Mouse (Mus musculus) embryo, embryonic 9.5 days (tissue): ENCODE results near the gene Taf1b.
"Not testable (repeated sequence)": the region's sequence is repeated elsewhere in the genome, so short reads cannot be mapped to it uniquely, and the experiment has no call there.

Experiments
- DNase-seq: peaks from one replicate; pipeline ENCODE4 v3.0.0-alpha.2; 2017; ENCODE audit errors: extremely low spot score

Taf1b gene

DNA sequence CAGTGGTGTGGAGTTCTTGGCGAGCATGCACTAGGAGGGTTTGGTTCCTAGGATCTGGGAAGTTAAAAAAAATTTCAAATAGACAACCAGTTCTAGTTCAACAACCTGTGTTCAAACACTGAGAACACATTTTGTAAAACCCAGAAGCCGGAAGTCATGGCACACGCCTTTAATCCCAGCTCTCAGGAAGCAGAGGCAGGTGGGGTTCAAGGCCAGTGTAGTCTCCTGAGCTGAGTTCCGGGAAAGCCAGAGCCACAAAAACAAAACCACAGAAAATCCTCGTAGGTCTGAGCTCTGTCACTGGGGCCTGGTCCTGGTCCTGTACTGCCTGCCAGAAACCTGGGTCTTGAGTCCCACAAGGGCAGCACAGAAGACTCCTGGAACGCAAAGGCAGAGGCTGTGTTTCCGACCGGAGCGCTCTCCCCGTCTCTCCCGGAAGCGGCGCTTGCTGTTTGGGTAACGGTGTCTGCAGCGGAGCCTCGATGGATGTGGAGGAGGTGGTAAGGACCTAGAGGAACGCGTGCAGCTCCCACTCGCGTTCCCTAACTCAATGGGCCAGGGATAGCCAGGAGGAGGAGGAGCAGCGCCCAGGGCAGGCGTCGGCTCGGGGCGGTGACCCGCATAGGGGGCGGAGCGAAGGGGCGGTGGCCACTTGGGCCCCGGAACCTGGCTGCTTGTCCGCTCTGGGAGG lies at the start of gene Taf1b:
TSS of gene Taf1b (plus strand) at position 210 of the 691 bp plus-strand sequence.
- peak; percentile 88 for DNase-seq

DNA sequence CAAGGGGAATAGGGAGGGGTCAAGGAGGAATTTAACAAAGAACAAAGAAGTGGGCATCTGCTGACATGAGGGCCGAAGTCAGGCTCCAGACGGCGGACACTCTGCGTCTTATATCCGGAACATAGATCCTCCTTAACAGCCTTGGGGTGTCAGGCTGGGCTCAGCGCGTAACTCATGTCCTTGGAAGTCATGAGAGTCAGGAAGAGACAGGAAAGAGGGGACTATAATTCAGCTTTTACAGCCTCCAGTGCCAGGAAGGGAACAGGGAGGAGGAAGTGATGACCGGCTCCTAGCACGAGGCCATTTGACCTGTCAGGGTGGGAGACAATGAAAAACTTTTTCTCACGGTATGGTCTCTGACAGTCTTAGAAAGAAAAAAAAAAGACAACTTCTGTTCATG lies 37.8 kb upstream of the Taf1b start:
- no peak for DNase-seq

DNA sequence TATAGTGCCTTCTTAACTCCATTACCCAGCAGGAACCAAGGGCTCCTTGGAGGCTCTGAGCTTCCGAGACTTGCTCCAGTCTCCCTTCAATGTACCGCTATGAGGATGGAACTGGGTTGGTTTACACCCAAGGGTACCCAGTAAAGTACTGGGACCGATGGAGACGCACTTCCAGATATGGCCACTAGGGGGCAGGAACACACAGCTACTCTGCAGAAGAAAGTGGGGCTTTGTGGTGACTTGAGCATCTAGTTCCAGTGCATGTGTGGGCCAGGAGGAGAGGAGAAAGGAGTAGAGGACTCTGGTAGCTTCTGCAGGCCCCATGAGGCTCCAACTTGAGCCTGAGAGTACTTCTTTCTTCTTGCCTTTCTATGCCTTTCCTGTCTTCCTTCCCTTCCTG lies 36.0 kb upstream of the Taf1b start:
- DNase-seq = not testable (repeated sequence)

DNA sequence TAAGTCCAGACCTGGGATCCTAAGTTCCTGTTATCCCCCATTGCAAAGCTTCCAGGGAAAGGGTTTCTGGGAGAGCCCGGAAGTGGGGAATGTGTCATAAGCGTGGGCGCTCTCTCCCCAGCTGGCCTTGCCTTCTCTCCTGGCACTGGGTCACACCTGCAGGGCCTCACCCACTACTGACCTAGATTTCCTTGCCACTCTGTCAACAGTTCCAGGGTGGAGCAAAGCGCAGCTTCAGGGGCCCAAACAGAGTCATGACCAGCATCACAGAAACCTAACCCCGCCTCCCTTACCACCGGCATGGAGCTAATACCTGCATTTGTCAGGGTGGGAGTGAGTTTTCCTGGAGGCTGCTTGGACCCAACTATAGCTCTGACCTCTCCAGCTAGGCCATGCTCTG lies 34.7 kb upstream of the Taf1b start:
- DNase-seq = not testable (repeated sequence)

DNA sequence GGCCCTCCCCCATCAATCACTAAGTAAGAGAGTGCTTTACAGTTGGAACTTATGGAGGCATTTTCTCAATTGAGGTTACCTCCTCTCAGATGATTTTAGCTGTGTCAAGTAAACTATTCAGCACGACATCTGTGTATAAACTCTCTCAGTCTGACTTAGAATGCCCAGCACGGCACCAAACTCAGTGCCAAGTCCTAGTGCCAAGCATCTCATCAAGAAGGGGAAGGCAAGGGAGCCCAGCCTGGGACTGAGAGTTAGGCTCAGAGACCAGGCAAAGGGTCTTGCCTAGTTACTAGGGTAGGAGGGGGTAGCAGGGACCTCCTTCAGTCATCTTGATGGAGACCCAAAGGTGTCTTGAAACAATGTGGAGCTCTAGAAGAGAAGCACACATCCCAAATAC lies 29.2 kb upstream of the Taf1b start:
- DNase-seq = no peak

DNA sequence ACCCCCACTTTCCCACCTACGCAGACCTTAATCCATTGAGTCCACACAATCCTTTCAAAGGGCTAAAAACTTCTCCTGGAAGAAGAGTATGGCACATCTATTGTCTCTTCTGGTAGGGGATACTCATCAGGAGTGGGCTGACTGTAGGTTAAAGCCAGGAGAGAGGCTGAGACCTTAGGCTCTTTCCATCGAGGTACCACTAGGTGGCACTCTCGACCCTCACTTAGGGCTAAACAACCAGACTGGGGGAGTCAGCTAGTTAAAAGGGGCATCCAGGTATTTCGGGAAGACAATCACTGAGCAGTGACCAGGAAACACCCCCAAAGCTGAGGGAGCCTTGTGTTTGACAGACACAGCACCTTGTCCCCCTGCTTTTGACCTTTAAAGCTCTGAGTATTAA lies 27.2 kb upstream of the Taf1b start:
- peak; percentile 46 for DNase-seq

DNA sequence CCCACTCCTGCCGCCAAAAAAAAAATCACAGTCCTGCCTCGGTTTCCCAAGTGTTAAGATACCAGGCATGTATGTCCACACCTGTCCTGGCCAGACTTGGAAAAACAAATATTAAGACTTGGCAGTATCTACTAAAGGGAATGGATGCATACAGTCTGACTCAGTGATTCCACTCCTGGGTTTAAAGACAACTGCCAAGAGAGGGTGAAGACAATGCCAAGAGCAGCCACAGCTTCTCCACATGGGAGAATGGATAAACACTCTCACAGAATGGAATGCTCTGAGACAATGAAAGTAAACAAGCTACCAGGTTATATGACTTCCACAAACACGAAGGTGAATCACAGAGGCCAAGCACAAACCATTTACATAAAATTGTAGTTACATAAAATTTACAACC lies 24.9 kb upstream of the Taf1b start:
- DNase-seq = no peak

DNA sequence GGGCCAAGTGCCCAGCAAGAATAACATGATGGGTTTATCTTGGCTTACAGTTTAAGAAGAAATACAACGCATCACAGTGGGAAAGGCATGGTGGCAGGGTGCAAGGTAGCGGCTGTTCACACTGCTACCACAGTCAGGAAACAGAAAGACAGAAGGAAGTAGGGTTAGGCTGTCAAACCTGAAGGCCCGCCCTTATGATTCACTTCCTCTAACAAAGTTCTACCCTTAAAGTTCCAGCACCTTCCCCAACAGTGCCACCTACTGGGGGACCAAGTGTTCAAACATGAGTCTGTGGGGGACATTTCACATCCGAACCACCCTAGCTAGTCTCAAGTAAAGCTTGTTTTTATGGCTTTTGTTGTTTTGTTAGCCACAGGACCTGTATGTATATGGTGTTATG lies 13.2 kb upstream of the Taf1b start:
- DNase-seq = no peak

DNA sequence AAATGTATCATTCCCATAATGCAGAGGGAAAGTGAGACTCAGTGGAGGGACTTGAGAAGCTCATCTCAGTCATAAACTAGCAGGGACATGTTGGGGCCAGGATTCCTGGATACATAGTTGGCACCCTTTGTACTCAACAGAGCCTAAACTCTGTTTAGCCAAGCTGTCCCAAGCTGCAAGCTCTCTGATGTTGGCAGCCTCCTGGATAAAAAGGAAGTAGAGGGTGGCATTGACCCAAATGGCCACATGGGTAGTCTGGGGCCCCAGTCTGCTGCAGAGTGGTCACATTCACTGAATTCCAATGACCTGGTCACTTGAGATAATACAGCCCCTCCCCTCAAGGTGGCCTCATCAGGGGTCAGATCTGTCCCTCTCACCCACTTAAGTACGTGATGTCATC lies 11.3 kb upstream of the Taf1b start:
- DNase-seq = no peak

DNA sequence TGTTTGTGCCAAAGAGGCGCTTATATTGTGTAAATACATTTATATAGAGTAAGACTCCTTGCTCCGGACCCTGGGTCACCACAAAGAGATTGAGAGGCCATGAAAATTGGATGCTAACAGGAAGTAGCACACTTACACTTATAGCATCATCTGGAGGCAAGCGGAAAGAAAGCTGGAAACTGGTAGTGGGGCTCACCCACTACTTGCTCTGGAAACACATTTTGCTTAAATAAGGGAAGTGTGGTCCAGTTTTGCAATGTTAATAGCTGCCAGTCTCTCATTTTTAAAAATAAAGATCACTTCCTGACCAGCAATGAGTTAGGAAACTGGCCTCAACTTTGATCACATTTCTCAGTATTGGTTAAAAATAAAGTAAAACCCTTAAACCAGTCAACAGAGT lies 5.7 kb upstream of the Taf1b start:
- not testable (repeated sequence) for DNase-seq

DNA sequence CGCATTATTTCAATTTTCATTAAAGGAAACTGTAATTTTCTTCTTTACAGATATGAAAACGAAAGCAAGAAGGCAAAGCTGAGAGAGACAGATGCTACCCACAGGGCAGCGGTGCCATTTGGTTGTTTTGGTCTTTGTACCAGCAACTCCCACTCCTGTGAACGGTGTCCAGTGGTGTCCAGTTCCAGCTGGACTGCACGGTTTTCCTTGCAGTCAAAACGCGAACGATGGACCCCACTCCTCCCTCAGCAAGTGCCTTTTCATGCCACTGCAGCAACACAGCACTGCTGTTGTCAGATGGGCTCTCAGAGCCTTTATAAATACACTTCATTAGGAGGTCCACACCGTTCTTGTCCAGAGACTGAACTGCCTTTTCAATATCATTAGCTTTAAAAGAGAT lies 5.1 kb upstream of the Taf1b start:
- DNase-seq = no peak

DNA sequence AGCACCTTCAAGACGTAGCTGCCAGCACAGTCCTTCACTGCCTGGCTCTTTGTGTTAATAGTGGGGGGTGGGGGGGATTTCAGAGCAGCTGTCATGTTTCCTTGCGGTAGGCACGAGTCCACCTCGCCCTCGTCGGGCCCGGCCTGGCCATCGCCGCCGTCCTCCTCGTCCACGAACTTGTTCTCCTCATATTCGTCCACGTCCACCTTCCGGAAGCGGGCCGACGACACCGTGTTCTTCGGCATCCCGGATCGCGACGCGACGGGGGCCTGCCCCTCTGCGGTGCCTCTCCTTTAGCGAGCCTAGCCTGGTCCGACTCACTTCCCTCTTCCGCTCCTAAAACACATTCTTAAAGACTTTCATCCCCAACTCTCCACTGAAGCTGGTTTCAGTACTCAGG lies 4.7 kb upstream of the Taf1b start:
- no peak for DNase-seq

DNA sequence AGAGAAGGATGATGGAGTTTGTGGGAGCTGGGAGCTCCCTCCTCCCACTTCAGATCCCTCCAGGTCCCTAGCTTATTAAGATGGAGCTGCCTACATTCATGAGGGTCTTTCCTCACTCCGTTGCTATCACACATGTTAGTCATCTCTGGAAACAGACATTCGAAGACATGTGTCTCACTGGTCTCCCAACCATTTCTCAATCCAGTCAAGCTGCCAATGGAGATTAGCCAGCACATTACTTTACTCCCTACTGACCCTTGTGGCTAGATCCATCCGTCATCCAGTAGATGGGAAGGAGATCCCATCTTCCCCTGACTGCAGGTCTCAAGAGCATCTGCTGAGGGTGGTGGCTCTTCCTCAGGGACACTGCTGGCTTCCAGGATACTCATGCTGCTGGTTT lies 3.4 kb upstream of the Taf1b start:
- DNase-seq = not testable (repeated sequence)

DNA sequence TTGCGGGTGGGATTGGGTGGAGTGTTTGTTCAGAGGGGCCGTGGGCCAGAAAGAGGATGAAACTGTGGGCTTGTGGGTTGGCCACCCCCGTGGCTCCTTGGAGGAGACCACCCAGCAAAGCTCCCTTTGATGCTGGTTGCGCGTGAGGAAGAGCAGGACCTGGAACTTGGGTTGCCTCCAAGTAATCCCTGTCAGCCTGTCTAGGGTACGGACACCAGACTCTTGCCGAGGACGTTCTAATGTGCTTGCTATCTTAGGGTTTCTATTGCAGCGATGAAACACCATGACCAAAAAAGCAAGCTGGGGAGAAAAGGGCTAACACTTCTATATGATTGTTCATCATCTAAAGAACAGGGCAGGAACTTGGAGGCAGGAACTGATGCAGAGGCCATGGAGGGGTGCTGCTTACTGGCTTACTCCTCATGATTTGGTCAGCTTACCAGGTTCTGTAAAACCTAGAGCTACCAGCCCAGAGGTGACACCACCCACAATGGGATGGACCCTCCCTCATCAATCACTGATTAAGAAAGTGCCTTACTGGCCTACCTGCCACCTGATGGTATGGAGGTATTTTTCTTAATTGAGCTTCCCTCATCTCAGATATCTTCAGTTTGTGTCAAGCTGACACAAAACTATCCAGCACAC lies 804 bp downstream of the Taf1b start:
- not testable (repeated sequence) for DNase-seq

DNA sequence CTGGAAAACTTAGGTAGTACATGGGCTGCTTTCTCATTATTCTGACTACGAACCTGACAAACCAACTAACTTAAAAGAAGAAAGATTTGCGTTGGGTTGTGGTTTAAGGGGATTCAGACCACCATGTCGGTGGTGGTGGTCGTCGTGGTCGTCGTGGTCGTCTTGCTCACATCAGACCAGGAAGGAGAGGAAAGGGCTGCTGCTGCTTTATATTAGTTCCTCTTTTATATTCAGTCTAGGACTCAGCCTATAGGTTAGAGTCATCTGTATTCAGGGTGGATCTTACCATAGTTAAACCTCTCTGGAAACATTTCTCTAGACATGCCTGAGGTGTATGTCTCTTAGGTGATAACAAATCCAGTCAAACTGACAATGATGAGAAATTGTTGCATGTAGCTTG lies 19.0 kb downstream of the Taf1b start:
- no peak for DNase-seq

DNA sequence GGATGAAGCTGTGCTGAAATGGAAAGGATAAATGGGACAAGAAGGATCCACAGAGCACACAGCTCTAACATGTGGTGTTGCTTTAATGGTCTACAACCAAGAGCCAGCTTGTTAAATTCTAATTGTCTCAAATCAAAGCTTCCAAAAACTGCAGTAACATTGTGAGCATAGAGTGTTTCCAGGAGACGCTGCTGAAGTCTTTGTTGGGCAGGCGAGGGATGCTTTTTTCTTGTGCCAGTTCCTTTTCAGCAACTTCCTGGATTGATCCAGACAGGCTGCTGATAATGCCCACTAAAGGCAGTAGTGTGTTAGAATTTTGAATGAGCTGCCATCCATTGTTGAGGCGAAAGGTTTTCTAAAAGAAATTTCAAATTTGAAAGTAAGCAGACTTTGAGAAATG lies 22.9 kb downstream of the Taf1b start:
- no peak for DNase-seq

DNA sequence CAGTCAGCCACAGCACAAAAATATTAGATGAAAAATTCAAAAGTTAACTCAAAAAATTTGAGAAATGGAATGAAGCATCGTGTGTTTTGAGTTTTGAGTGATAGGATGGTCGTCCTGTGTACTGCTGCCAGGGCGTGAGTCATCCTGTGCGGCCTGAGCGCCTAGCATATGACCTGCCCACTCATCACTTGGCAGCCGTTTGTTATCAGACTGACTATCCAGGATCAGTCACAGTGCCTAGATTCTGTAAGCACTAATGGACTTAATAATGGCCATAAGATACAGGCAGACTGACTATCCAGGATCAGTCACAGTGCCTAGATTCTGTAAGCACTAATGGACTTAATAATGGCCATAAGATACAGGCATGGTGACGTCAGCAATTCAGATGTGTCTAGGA lies 26.9 kb downstream of the Taf1b start:
- not testable (repeated sequence) for DNase-seq

DNA sequence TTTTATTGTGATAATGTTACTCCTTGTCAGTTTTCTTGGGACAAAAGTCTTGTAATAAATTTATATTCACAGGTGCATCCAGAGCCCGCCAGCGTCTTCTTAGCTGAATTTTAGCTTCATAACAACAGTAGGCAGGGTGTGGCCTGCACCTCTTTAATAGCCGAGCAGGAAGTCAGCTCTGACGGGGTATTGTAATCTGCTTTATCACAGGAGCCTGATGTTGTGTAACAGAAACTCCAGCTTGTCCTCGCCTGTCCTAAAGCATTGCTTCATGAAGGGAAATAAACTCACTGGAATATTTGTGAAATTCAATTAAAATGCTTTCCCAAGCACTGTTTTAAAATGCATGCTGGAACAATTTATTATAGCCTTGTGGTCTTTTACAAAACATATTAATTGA lies 38.2 kb downstream of the Taf1b start:
- no peak for DNase-seq

DNA sequence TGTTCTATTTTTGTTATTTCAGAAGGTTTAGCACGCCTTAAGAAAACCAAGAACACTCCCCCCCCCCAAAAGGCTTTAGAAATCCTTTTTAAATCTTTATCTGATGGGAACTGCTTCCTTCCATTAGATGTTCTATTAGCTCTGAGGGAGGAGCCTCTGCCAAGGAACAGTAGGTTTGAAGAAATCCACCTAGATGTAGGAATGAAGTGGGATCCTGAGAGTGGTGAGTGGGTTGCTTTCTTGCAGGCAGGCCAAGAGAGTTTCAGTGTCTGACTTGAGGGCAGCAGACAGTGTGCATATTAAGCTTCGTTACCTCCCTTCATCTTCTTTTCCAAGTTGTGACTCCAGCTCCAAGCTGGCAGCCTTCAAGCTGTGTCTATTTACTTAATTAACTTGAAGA lies 39.0 kb downstream of the Taf1b start:
- no peak for DNase-seq

DNA sequence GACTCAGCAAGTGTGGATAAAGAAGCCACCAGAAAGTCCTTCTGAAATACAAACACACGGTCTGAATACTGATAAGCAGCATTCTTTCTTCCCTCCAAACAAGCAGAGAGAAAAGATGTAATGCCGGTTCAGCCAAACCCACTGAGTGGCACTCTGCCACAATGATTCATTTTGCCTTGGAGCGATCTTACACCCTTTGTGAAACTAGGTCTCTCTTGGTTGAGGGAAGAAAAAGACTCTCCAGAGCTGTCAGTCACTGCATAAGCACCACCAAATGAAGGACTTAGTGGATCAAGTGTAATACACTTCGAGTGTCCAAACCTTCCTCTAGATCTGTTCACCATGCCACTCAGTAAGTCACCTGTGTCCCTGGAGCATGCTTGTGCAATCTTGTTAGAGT lies 39.8 kb downstream of the Taf1b start:
- no peak for DNase-seq

DNA sequence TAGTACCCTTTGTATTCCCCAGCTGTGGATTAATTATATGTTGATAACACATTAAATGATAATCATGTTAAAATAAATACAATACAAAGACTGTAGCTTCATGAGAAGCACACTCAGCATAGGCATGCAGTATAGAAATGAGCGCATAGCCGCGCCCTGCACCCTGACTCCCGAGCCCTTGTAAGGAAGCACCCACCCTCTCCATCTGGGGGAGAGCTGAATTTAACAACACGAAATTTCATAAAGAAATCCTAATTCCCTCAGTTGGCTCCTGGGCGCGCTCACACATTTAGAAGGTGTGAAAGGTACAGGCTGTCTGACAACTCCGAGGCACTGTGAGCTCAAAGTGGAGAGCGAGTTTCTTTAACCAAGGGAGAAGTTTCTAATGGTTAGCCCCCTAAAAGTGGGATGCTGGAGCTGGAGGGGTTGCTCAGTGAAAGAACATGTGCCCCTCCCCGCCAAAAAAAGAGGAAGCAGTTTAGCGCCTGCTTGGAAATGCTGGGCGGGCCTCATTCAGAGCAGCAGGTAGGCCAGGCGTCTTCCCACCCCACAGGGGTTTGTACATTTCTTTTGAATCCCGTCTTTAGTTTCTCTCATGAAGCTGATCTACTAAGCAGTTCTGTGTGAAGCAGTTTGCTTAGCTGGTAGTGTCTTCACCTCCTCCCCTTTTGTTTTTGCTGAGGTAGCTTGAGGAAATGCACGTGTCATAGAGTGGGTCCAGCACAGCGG lies 43.4 kb downstream of the Taf1b start:
- no peak for DNase-seq

DNA sequence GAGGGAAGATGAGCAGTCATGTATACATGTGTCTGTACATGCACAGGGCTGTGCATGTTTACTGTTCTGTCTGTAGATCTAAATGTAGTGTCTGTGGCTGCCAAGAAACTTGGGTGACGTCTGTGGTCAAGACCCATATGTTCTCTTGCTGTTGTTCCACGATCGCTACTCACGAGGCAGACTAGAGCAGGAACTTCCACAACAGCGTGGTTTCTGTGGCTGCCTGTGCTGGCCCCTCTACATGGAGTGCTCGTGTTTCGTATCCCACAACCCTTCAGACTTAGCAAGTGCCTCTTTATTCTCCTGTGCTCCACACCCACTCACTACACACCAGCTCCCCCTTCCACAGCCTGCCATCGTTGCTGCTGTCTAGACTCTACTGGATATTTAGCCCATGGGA lies 49.5 kb downstream of the Taf1b start:
- no peak for DNase-seq

DNA sequence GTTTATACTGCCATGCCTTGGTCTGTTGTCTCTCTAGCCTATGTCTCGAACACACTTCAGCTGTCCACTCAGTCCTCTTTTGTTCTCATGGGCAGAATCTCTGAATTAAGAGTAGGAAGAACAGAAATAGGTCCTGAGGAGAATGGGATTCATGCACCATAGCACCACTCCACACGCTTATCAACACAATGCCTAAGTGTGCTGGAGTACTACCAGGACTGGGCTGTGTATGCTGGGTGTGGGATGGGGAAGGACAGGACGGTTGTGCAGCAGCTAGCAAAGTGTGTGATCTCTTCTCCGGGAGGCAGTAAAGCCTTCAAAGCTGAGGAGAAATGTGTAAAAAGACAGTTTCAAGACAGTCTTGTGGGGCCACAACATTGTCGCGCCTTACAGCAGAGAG lies 50.7 kb downstream of the Taf1b start:
- DNase-seq = no peak
